Mouse (Mus musculus) T-helper 1 cell (primary cell): ENCODE results near the gene Minpp1.
"Not testable (repeated sequence)": the region's sequence is repeated elsewhere in the genome, so short reads cannot be mapped to it uniquely, and the experiment has no call there.

Experiments
- in situ Hi-C: fragments of 300-600 bp; cut with MboI, MseI; formaldehyde crosslinking; loops from one replicate; pipeline ENCODE4 v1.15.1; 2025; ENCODE audit warnings: high pct_unique_total_duplicates

The Minpp1 gene

DNA sequence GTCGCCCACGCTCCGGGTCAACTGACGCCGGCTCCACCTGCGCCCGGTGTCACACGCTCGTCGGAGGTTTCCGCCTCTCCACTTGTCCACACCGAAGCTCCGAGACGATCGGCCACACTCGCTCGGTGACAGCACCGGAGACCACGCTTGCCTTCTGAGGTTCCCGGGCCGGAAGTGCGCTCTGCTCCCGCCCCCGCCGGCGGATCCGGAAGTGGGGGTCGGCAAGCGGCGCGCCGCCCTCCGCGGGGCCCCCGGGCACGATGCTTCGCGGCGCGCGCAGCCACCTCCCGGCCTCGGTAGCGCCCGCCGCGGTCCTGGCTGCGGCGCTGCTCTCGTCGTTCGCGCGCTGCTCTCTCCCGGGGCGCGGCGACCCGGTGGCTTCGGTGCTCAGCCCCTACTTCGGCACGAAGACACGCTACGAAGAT, at the start of gene Minpp1:
Minpp1 (plus strand) TSS at position 89 of the 425 bp plus-strand sequence.
- in situ Hi-C loops, result no loop called here

GRCm38 (mm10) chr19:32439356-32439755, 46.2 kb upstream of the Minpp1 start:
- in situ Hi-C loops, result no loop called here

- in situ Hi-C loops, result no loop called here
Measured at GRCm38 (mm10) chr19:32441568-32441967, 44.0 kb upstream of the Minpp1 start.

DNA sequence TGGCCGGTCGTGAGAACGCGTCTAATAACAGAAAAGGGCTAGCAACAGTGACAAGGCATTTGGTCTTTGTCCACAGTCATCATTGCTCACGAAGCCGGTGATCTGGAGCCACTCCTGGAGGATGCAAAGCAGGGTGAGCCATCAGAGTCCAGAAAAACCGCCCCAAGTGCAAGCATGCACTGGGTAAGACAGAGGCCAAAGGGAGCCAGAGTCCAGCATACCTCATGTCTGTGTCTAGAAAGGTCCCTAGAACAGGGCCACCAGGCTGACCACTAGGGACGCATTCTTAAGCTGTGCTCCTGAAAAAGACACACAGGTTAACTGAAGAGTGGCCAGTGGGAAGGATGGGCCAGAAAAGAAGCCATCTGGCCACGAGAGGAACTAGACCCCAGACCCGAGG, 36.6 kb upstream of the Minpp1 start:
- in situ Hi-C loops, result no loop called here

DNA sequence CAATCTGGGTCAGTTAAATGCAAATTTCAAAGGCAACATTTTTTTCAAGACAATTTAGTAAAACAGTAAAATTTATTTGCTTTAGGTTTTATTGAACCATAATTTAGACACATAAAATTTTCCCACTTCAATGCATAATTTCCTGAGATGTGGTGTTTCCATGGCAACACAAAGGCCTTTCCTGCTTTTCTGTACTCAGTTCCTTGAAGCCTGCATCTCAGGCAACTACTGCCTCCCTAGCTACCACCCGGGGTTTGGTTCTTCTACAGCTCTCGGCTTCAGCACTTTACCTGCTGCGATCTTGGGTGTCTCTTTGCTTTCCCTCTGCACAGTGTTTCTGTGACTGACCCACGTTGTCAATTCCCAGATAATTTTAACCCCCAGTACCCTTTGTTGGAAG, 33.3 kb upstream of the Minpp1 start:
- in situ Hi-C loops, result loop anchor here (10.0 kb wide), 1 partner anchor 477 kb away; no protein-coding TSS in a partner anchor

- in situ Hi-C loops, result loop anchor here (10.0 kb wide), 1 partner anchor 482 kb away; no protein-coding TSS in a partner anchor
Measured at GRCm38 (mm10) chr19:32456744-32457143, 28.8 kb upstream of the Minpp1 start.

GRCm38 (mm10) chr19:32457631-32458030, 27.9 kb upstream of the Minpp1 start:
- in situ Hi-C loops, result loop anchor here (10.0 kb wide), 1 partner anchor 483 kb away; no protein-coding TSS in a partner anchor

GRCm38 (mm10) chr19:32463037-32463436, 22.5 kb upstream of the Minpp1 start:
- in situ Hi-C loops, result no loop called here

DNA sequence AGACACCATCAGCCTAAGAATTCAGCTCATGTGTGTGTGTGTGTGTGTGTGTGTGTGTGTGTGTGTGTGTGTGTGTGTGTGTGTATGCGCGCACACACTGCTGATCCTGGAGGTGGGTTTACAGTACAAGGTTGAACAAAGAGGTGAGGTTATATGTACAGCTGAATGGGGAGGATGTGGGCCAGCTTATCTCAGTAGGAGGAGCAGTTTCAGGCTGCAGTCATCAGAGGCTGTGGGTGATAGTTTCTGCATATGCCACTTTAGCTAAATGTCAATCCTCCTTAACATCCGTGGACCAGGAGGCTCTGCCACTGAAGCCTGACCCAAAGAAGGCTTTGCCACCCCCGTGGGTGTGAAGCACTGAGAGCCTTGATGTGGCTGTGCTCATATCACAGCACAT, 20.3 kb upstream of the Minpp1 start:
- in situ Hi-C loops, result no loop called here

GRCm38 (mm10) chr19:32466478-32466877, 19.1 kb upstream of the Minpp1 start, which contains the start of gene Rpl9-ps6:
Gene Rpl9-ps6, minus strand, starts transcription at chr19:32466578.
- in situ Hi-C loops, result no loop called here

GRCm38 (mm10) chr19:32467325-32467724, 18.2 kb upstream of the Minpp1 start:
- in situ Hi-C loops, result no loop called here

- in situ Hi-C loops, result no loop called here
Measured at GRCm38 (mm10) chr19:32470059-32470497, 15.5 kb upstream of the Minpp1 start.

GRCm38 (mm10) chr19:32470570-32471263, 14.9 kb upstream of the Minpp1 start:
- in situ Hi-C loops, result no loop called here

GRCm38 (mm10) chr19:32476016-32476711, 9.4 kb upstream of the Minpp1 start:
- in situ Hi-C loops, result no loop called here

- in situ Hi-C loops, result no loop called here
Measured at GRCm38 (mm10) chr19:32476712-32477052, 8.9 kb upstream of the Minpp1 start.

GRCm38 (mm10) chr19:32480255-32480654, 5.3 kb upstream of the Minpp1 start:
- in situ Hi-C loops, result no loop called here

- in situ Hi-C loops, result no loop called here
Measured at GRCm38 (mm10) chr19:32480791-32481442, 4.7 kb upstream of the Minpp1 start.

DNA sequence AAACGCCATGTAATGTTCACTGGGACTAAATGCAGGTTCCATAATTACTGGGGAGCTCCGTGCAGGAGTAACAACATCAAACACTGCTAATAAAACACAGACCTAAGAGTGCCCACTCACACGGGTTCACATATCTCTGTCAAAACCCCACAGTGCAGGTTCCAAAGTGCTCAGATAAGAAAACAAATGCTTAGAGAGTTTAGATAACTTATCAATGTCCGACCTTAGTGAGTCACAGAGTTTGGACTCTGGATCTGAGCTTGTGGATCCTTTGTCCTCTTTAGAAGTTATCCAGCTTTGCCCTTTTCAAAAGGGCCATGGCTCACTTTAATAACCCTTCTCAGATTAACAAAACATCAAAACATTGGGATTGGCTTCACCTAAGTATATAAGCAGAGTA, 4.1 kb upstream of the Minpp1 start:
- in situ Hi-C loops, result no loop called here

- in situ Hi-C loops, result no loop called here
Measured at GRCm38 (mm10) chr19:32484941-32485660, 468 bp upstream of the Minpp1 start.

GRCm38 (mm10) chr19:32486106-32486724, 646 bp downstream of the Minpp1 start:
- in situ Hi-C loops, result not testable (repeated sequence)

- in situ Hi-C loops, result no loop called here
Measured at GRCm38 (mm10) chr19:32487595-32488255, 2.2 kb downstream of the Minpp1 start.
